ENCODE assay signal across 8 mouse cellular contexts in the genomic region with DNA sequence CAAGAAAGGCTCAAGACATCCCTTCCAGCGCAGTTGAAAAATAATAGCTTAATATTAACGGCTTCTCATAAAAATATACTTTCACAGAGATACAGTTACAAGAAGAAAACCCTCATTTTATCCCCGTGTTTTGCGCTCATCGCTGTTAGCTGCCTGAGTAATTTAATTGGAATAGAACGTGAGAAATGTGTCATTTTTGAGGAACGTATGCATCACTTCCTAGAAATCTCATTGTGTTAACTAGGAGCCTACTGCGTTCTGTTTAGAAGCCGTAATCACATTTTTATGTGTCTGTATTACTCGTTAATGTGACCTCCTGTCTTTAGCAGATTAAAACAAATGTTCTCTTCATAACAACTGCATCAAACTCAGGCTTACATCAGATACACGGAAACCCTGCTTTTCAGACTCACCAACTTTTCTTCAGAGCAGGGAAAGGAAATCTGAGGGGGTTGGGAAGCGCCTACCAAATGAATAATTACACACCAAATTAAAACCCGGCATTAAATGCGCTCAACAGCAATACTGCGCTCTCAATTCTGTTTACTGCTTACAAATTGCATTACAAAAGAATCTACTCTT. TPM values are rescaled to one million over a fixed set of nuclear protein-coding genes. Genes with fewer than 3 reads are reported as not detected.
DNase-seq lines count a peak whose midpoint lies in the region; ATAC-seq lines count a peak whose summit lies in the region.
"Had no signal": no experiment of that assay in that cellular context is flagged by ENCODE, and none has a peak within 500 bp of the region (broad histone marks: within the 10 kb centered on the region; RNA-seq: fewer than 3 reads in every experiment).

No protein-coding gene starts in this region.

- no peak overlapping the region for H3K9ac ChIP-seq in lung, embryonic 15.5 days
- H3K9ac ChIP-seq in forebrain, embryonic 13.5 days = peak overlapping the region; percentile 51; the same call in 1 of the 2 replicates
- no peak overlapping the region for H3K9ac ChIP-seq in intestine, embryonic 16.5 days (ENCODE audit: low read depth, low read length)
- H3K9ac ChIP-seq in neural tube, embryonic 15.5 days (replicated peaks) = peak overlapping the region; percentile 41; the same call in 1 of the 2 replicates

- peak overlapping the region; percentile 14; the same call in 1 of the 2 replicates for H3K4me3 ChIP-seq in lung, embryonic 15.5 days
- H3K4me3 ChIP-seq in forebrain, embryonic 13.5 days = peak overlapping the region; percentile 30
- H3K4me3 ChIP-seq in intestine, embryonic 16.5 days (ENCODE audit: low read length) = peak overlapping the region; percentile 18; the same call in 1 of the 2 replicates
- H3K4me3 ChIP-seq in neural tube, embryonic 15.5 days (replicated peaks) = peak overlapping the region; percentile 34

- no peaks in the 10 kb centered on the region for H3K9me3 ChIP-seq in lung, embryonic 15.5 days
- H3K9me3 ChIP-seq in forebrain, embryonic 13.5 days (replicated peaks) = no peaks in the 10 kb centered on the region
- H3K9me3 ChIP-seq in intestine, embryonic 16.5 days (ENCODE audit: control insufficient read depth, low read length) = no peaks in the 10 kb centered on the region
- no peaks in the 10 kb centered on the region for H3K9me3 ChIP-seq in neural tube, embryonic 15.5 days (replicated peaks)

- peaks cover 16% of the 10 kb centered on the region for H3K4me1 ChIP-seq in lung, embryonic 15.5 days
- H3K4me1 ChIP-seq in forebrain, embryonic 13.5 days = peaks cover 19% of the 10 kb centered on the region
- H3K4me1 ChIP-seq in intestine, embryonic 16.5 days (ENCODE audit: control insufficient read depth, insufficient read depth, low read length) = peaks cover 11% of the 10 kb centered on the region
- H3K4me1 ChIP-seq in neural tube, embryonic 15.5 days = peaks cover 24% of the 10 kb centered on the region

- peaks cover 90% of the 10 kb centered on the region for H3K27me3 ChIP-seq in lung, embryonic 15.5 days
- peaks cover 99% of the 10 kb centered on the region for H3K27me3 ChIP-seq in forebrain, embryonic 13.5 days
- peaks cover 59% of the 10 kb centered on the region for H3K27me3 ChIP-seq in intestine, embryonic 16.5 days (replicated peaks; ENCODE audit: control insufficient read depth, insufficient read depth, low read length)
- peaks cover 62% of the 10 kb centered on the region for H3K27me3 ChIP-seq in neural tube, embryonic 15.5 days (replicated peaks)

- H3K36me3 ChIP-seq in lung, embryonic 15.5 days = no peaks in the 10 kb centered on the region
- no peaks in the 10 kb centered on the region for H3K36me3 ChIP-seq in forebrain, embryonic 13.5 days (ENCODE audit: poor library complexity, severe bottlenecking)
- no peaks in the 10 kb centered on the region for H3K36me3 ChIP-seq in intestine, embryonic 16.5 days (ENCODE audit: control insufficient read depth, insufficient read depth, low read length)
- no peaks in the 10 kb centered on the region for H3K36me3 ChIP-seq in neural tube, embryonic 15.5 days

- H3K4me2 ChIP-seq in lung, embryonic 15.5 days = peak overlapping the region; percentile 43
- H3K4me2 ChIP-seq in forebrain, embryonic 13.5 days = peak overlapping the region; percentile 55
- peak overlapping the region; percentile 43; the same call in 1 of the 2 replicates for H3K4me2 ChIP-seq in intestine, embryonic 16.5 days (ENCODE audit: low read depth, low read length)
- peak overlapping the region; percentile 77 for H3K4me2 ChIP-seq in neural tube, embryonic 15.5 days

- 7% methylated on average over 15 of the region's 15 CpGs for WGBS in lung, embryonic 15.5 days
- WGBS in forebrain, embryonic 13.5 days = 2% methylated on average over 15 of the region's 15 CpGs
- WGBS in intestine, embryonic 16.5 days = 7% methylated on average over 15 of the region's 15 CpGs
- WGBS in neural tube, embryonic 15.5 days = 3% methylated on average over 15 of the region's 15 CpGs

- intact Hi-C loops in left cerebral cortex, postnatal 10 days (cut with DNase I) = loop anchor here (2.0 to 10.0 kb wide), 3 partner anchors 275 to 652 kb away; no protein-coding TSS in a partner anchor

- no peak for DNase-seq in lung, postnatal 36 days
- no peak for DNase-seq in spleen, adult 18-20 months
- DNase-seq in left cerebral cortex, postnatal 10 days (ENCODE audit: extremely low spot score in 1 of 2, low spot score in 2 of 2) = no peak

- H3K27ac ChIP-seq in lung, embryonic 15.5 days = no peak overlapping the region
- H3K27ac ChIP-seq in forebrain, embryonic 13.5 days = no peak overlapping the region
- no peak overlapping the region for H3K27ac ChIP-seq in intestine, embryonic 16.5 days (ENCODE audit: low read length)
- H3K27ac ChIP-seq in neural tube, embryonic 15.5 days (replicated peaks) = peak overlapping the region; percentile 74

- ATAC-seq in lung, embryonic 15.5 days (ENCODE audit: borderline replicate concordance, extremely low read depth, low FRiP score, low TSS enrichment) = no peak
- ATAC-seq in forebrain, embryonic 13.5 days = no peak
- no peak for ATAC-seq in intestine, embryonic 16.5 days
- ATAC-seq in neural tube, embryonic 15.5 days (ENCODE audit: low FRiP score) = 0 out of 2 replicates have a peak, but pooled peaks have one; percentile 19

RNA-seq across cellular contexts. Expression of a gene that starts 11.5 kb away (rescaled TPM):
- polyA plus RNA-seq in lung, embryonic 15.5 days (2015; fragmentation: Nextera tagmentation; extraction: Ambion mirVana) = 0.16 TPM in 1 of 2 replicates, not detected in the other
- 18.7 and 29.4 TPM in 2 replicates for polyA plus RNA-seq in forebrain, embryonic 13.5 days (2015; fragmentation: Nextera tagmentation; extraction: Ambion mirVana)
- 0.07 and 0.09 TPM in 2 replicates for polyA plus RNA-seq in intestine, embryonic 16.5 days (2015; fragmentation: Nextera tagmentation; extraction: Ambion mirVana)
- 21.7 and 30.5 TPM in 2 replicates for polyA plus RNA-seq in neural tube, embryonic 15.5 days (2015; fragmentation: Nextera tagmentation; extraction: Ambion mirVana)
- under 1 TPM; 0.20 to 0.64 TPM for total RNA-seq in left cerebral cortex, postnatal 10 days (2021)
- total RNA-seq: neutrophil, adult 5-6 weeks had no signal

Comparison
In these comparisons a context has a peak if more than half of its experiments do, and no peak if none do; other contexts are left out.
1. H3K9ac ChIP-seq: peak in forebrain, embryonic 13.5 days (single experiment) and neural tube, embryonic 15.5 days (single experiment); none in lung, embryonic 15.5 days (single experiment) and intestine, embryonic 16.5 days (single experiment).
2. RNA of a gene that starts 11.5 kb away (polyA plus RNA-seq): 21.7 to 30.5 TPM in neural tube, embryonic 15.5 days and 18.7 to 29.4 TPM in forebrain, embryonic 13.5 days; 0.16 TPM in lung, embryonic 15.5 days and 0.07 to 0.09 TPM in intestine, embryonic 16.5 days; every median in the first group is over 10 times any median in the second.
3. Peak in every context shown above with its lines, with median percentiles within 50 percentile points of each other: H3K4me2 ChIP-seq and H3K4me3 ChIP-seq.